Mouse (Mus musculus) MN1 (cell line): ENCODE results near the gene Neu1.
"Not testable (repeated sequence)": the region's sequence is repeated elsewhere in the genome, so short reads cannot be mapped to it uniquely, and the experiment has no call there.

Experiments
- DNase-seq: peaks from one replicate; pipeline ENCODE4 v3.0.0-alpha.2; 2016; ENCODE audit warnings: low spot score

Gene Neu1

GRCm38 (mm10) chr17:34931061-34931734, at the start of gene Neu1:
Neu1 (plus strand) TSS chr17:34931253.
- peak; percentile 99 for DNase-seq

GRCm38 (mm10) chr17:34881683-34882310, 49.3 kb upstream of the Neu1 start, which contains the start of gene Gm20547:
Gm20547 (minus strand) TSS chr17:34882042.
- DNase-seq = peak; percentile 41

GRCm38 (mm10) chr17:34883332-34883731, 47.7 kb upstream of the Neu1 start:
- no peak for DNase-seq

- DNase-seq = no peak
Observed at GRCm38 (mm10) chr17:34884704-34885103, 46.3 kb upstream of the Neu1 start.

DNA sequence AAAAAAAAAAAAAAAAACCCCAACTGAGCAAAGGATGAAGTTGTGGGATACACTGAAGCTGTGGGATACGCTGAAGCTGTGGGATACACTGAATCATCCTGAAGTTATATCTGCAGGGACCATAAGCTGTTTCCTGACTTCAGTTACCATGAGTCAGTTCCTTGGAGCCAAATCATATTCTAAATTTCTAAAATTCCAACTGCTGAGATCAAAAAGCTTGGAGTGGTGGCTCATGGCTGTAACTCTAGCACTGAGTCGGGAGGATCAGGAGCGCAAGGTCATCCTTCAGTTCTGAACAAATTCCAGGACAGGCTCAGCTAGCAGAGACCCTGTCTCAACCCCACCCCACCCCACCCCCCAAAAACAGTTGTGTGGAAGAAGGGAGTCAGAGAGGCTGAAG, 45.4 kb upstream of the Neu1 start:
- no peak for DNase-seq

- DNase-seq = no peak
Observed at GRCm38 (mm10) chr17:34887942-34888341, 43.1 kb upstream of the Neu1 start.

DNA sequence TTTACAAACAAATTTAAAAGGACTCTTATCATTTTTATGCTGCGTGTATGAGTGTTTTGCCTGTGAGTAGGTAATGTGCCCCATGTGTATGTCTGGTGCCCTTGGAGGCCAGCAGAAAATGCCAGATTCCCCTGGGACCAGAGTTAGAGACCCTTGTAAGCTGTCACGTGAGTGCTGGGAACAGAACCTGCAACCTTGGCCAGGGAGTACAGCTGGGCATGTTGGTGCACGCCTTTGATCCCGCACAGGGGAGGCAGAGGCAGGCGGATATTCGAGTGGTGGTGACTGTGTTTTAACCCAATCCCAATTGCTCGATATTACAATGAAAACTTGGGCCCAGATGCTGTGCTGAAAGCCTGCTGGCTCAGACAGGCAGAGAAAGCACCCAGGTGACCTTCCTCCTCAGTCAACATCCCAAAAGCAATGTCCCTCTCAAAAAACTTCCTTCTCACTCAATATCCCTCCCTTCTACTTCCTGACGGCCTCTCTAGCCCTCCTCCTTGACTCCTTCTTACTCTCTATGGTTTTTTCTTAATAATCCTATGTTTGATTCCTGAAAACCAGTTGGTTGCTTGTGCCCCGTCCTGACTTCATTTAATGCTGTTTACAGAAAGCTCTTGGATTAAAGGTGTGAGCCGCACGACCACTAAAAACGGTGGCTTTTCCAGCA, 40.8 kb upstream of the Neu1 start:
- no peak for DNase-seq

DNA sequence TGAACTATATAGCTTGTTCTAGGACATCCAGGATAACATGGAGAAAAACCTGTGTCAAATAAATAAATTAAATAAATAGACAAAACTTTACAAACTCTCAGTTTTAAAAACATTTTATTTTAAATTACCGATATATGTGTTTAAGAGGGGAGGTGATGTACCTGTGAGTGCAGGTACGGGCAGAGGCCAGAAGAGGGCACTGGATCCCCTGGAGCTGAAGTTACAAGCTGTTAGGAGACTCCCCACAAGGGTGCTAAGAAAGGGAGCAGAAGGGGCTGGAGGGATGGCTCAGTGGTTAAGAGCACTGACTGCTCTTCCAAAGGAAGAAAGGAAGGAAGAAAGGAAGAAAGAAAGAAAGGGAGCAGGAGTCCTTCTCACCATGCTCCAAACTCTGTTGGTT, 39.7 kb upstream of the Neu1 start:
- no peak for DNase-seq

- DNase-seq = no peak
Observed at GRCm38 (mm10) chr17:34893072-34893824, 37.8 kb upstream of the Neu1 start.

GRCm38 (mm10) chr17:34894074-34894597, 36.9 kb upstream of the Neu1 start:
- peak; percentile 97 for DNase-seq

GRCm38 (mm10) chr17:34894801-34895530, 36.1 kb upstream of the Neu1 start:
- DNase-seq = peak; percentile 43

DNA sequence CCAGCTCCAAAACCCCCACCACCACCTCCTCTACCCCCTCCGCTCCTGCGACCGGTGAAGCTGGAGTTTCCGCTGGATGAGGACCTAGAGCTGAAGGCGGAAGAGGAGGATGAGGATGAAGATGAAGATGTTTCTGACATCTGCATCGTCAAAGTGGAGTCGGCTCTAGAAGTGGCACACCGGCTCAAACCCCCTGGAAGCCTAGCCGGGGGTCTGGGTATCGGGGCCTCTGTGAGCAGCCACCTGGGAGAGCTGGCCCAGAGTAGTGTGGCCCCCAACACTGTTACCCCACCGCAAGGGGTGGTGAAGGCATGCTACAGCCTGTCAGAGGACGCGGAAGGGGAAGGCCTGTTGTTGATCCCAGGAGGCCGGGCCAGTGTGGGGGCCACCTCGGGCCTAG, 35.3 kb upstream of the Neu1 start:
- no peak for DNase-seq

DNA sequence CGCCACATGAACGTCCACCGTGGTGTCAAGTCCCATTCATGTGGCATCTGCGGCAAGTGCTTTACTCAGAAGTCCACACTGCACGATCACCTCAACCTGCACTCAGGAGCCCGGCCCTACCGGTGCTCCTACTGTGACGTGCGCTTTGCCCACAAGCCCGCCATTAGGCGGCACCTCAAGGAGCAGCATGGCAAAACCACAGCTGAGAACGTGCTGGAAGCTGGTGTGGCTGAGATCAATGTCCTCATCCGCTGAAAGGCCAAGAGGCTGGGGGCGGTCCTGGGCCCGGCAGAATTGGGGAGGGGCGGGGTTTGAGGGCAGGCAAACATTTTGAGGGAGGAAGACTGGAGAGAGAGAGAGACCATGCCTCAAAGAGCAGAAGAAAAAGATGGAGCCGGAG, 34.7 kb upstream of the Neu1 start:
- DNase-seq = no peak

DNA sequence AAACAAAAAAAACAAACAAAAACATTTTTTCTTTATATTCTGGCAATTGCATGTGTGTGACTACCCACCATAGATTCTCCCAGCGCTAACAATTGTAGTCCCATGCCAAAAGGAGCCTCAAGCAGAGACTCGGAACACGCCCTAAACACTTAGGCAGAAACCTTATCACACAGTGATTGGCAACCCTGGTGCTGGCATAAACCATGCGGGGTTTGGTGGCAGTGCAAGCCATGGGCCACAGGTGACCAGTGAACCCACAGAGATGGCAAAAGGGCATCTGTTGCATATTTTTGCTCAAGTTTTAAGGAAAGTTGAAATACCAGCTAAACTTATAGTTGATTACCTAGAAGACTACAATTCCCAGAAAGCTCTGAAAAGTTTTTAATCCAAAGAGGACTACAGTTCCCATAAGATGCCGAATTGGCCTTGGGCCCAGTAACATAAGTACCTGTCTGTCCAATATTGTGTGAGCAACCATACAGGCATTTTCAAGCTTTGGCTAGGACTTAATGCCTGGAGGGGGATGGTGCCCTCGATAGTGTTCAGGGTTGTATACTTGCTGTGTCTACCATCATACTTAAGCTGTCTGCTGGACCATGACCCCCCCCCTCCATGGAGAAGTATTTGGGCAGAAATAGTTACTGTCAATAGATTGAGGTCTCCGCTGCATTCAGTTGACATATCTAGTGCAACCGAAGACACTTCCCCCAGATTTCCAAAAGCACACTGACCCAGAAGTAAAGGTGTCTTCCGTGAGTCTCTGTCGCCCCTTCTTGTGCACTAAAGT, 33.5 kb upstream of the Neu1 start:
- DNase-seq = peak; percentile 65

DNA sequence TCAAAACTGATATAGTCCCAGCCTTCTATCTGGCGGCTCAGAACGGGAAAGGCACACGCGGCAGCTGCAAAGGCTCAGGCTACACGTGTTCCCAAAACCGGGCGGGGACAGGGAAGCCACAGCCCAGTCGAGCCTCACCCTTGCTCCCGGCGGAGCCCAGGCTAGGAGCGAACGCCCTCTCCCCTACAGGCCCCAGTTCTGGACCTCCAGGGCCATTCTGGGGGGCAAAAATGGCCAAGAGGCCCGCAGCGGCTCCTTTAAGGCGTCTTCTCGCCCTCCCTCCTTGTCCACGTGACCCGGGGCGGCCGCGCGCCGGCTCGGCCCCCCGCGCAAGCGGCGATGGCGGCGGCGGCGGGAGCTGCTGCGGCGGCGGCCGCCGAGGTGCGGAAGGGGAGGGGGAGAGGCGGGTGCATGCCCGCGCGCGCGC, 32.9 kb upstream of the Neu1 start, which contains the start of the genes C2 and Ehmt2:
C2 (minus strand) TSS at position 106 of the 427 bp plus-strand sequence.
Ehmt2 (plus strand) TSS at position 310 of the 427 bp plus-strand sequence.
- peak; percentile 75 for DNase-seq

GRCm38 (mm10) chr17:34898706-34899052, 32.4 kb upstream of the Neu1 start:
- no peak for DNase-seq

DNA sequence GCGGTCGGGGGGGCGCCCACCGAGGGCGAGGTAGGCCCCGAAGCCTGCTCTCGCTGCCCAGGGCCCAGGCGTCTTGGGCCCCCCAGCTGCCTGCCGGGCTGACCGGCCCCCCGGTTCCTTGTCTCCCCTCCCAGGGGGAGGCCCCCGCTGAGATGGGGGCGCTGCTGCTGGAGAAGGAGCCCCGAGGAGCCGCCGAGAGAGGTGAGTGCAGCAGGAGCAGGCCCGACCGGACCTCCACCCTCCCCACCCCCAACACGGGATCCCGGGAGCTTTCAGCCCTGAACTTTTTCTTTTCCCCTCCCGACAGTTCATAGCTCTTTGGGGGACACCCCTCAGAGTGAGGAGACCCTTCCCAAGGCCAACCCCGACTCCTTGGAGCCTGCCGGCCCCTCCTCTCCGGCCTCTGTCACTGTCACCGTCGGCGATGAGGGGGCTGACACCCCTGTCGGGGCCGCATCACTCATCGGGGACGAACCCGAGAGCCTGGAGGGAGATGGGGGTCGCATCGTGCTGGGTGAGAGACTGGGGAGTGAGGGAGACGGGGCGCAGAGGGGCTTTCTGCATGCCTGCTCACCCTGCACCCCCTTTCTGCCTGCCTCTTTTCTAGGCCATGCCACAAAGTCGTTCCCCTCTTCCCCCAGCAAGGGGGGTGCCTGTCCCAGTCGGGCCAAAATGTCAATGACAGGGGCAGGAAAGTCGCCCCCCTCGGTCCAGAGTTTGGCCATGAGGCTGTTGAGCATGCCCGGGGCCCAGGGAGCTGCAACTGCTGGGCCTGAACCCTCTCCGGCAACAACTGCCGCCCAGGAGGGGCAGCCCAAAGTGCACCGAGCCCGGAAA, 31.8 kb upstream of the Neu1 start:
- peak; percentile 30 for DNase-seq

GRCm38 (mm10) chr17:34899890-34900243, 31.2 kb upstream of the Neu1 start:
- DNase-seq = peak; percentile 56

GRCm38 (mm10) chr17:34900826-34901225, 30.2 kb upstream of the Neu1 start:
- DNase-seq = not testable (repeated sequence)

DNA sequence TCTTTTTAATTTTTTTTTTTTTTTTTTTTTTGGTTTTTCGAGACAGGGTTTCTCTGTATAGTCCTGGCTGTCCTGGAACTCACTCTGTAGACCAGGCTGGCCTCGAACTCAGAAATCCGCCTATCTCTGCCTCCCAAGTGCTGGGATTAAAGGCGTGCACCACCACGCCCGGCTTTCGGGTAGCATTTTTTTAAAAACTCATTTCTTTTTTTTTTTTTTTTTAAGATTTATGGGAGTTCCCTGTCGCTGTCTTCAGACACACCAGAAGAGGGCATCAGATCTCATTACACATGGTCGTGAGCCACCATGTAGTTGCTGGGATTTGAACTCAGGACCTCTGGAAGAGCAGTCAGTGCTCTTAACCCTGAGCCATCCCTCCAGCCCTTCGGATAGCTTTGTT, 29.1 kb upstream of the Neu1 start:
- DNase-seq = not testable (repeated sequence)
